Mouse (Mus musculus): ENCODE results near the gene Hnf4a.

The Hnf4a gene

GRCm38 (mm10) chr2:163587506-163587905, 80.9 kb downstream of the Hnf4a start:
- DNase-seq (ENCODE audit: extremely low spot score, low read depth, low spot score) = no peak

- no peak for DNase-seq (ENCODE audit: extremely low spot score, low read depth, low spot score)
These were observed 83.6 kb downstream of the Hnf4a start for GRCm38 (mm10) chr2:163590211-163590610.

- no peak for DNase-seq (ENCODE audit: extremely low spot score, low read depth, low spot score)
These were observed 84.4 kb downstream of the Hnf4a start for GRCm38 (mm10) chr2:163590996-163591395.

- no peak for DNase-seq (ENCODE audit: extremely low spot score, low read depth, low spot score)
These were observed 85.5 kb downstream of the Hnf4a start for GRCm38 (mm10) chr2:163592084-163592483.

- no peak for DNase-seq (ENCODE audit: extremely low spot score, low read depth, low spot score)
These were observed 87.2 kb downstream of the Hnf4a start for GRCm38 (mm10) chr2:163593636-163594282.

GRCm38 (mm10) chr2:163595119-163595518, 88.5 kb downstream of the Hnf4a start:
- no peak for DNase-seq (ENCODE audit: extremely low spot score, low read depth, low spot score)

- no peak for DNase-seq (ENCODE audit: extremely low spot score, low read depth, low spot score)
These were observed 89.7 kb downstream of the Hnf4a start for GRCm38 (mm10) chr2:163596057-163596872.

GRCm38 (mm10) chr2:163596873-163597155, 90.2 kb downstream of the Hnf4a start:
- no peak for DNase-seq (ENCODE audit: extremely low spot score, low read depth, low spot score)

GRCm38 (mm10) chr2:163597661-163598060, 91.1 kb downstream of the Hnf4a start:
- DNase-seq (ENCODE audit: extremely low spot score, low read depth, low spot score) = no peak

- DNase-seq (ENCODE audit: extremely low spot score, low read depth, low spot score) = peak; percentile 14
These were observed 92.6 kb downstream of the Hnf4a start for GRCm38 (mm10) chr2:163599226-163599625.

GRCm38 (mm10) chr2:163601066-163601465, 94.5 kb downstream of the Hnf4a start:
- DNase-seq (ENCODE audit: extremely low spot score, low read depth, low spot score) = no peak

- DNase-seq (ENCODE audit: extremely low spot score, low read depth, low spot score) = no peak
These were observed 95.1 kb downstream of the Hnf4a start for GRCm38 (mm10) chr2:163601712-163602100.

GRCm38 (mm10) chr2:163602101-163602971, 95.7 kb downstream of the Hnf4a start, which contains the start of gene Ttpal:
Gene Ttpal (plus strand): TSS chr2:163602314.
- DNase-seq (ENCODE audit: extremely low spot score, low read depth, low spot score) = peak; percentile 26

GRCm38 (mm10) chr2:163606161-163606560, 99.6 kb downstream of the Hnf4a start:
- DNase-seq (ENCODE audit: extremely low spot score, low read depth, low spot score) = no peak

GRCm38 (mm10) chr2:163608008-163608407, 101.4 kb downstream of the Hnf4a start:
- DNase-seq (ENCODE audit: extremely low spot score, low read depth, low spot score) = no peak

- DNase-seq (ENCODE audit: extremely low spot score, low read depth, low spot score) = no peak
These were observed 102.8 kb downstream of the Hnf4a start for GRCm38 (mm10) chr2:163609281-163609975.

- DNase-seq (ENCODE audit: extremely low spot score, low read depth, low spot score) = no peak
These were observed 104.6 kb downstream of the Hnf4a start for GRCm38 (mm10) chr2:163611176-163611575.

GRCm38 (mm10) chr2:163613206-163613605, 106.6 kb downstream of the Hnf4a start:
- DNase-seq (ENCODE audit: extremely low spot score, low read depth, low spot score) = no peak

GRCm38 (mm10) chr2:163613990-163614389, 107.4 kb downstream of the Hnf4a start:
- no peak for DNase-seq (ENCODE audit: extremely low spot score, low read depth, low spot score)

GRCm38 (mm10) chr2:163615401-163615800, 108.8 kb downstream of the Hnf4a start:
- no peak for DNase-seq (ENCODE audit: extremely low spot score, low read depth, low spot score)

All from hindlimb bud, embryonic 11.5 days (tissue).